16 mouse cellular contexts compared by ENCODE assay signal in genomic region chr11:31730181-31730580, GRCm38 (mm10). TPM values are rescaled to one million over a fixed set of nuclear protein-coding genes. Genes with fewer than 3 reads are reported as not detected.
DNase-seq lines count a peak whose midpoint lies in the region; ATAC-seq and TF ChIP-seq lines count a peak whose summit lies in the region.
"Had no signal": no experiment of that assay in that cellular context is flagged by ENCODE, and none has a peak within 500 bp of the region (broad histone marks: within the 10 kb centered on the region; RNA-seq: fewer than 3 reads in every experiment).

No protein-coding gene starts in this region.

- 80% methylated on average over 4 of the region's 4 CpGs for WGBS in hindbrain, embryonic 14.5 days
- 63% methylated on average over 4 of the region's 4 CpGs for WGBS in hindbrain, embryonic 16.5 days
- 60% methylated on average over 4 of the region's 4 CpGs for WGBS in limb, embryonic 12.5 days
- 80% methylated on average over 4 of the region's 4 CpGs for WGBS in limb, embryonic 10.5 days
- WGBS in embryonic facial prominence, embryonic 14.5 days = 55% methylated on average over 4 of the region's 4 CpGs

- peak overlapping the region; percentile 82 for H3K27ac ChIP-seq in gastrocnemius, adult 2 months
- 0 out of 2 replicates have a peak overlapping the region, but pooled peaks have one; percentile 39 for H3K27ac ChIP-seq in hindbrain, embryonic 14.5 days
- H3K27ac ChIP-seq in hindbrain, embryonic 16.5 days (ENCODE audit: low read depth, low read length) = no peak overlapping the region
- H3K27ac ChIP-seq in limb, embryonic 12.5 days = peak overlapping the region; percentile 25; the same call in 1 of the 2 replicates
- H3K27ac ChIP-seq in limb, embryonic 10.5 days = no peak overlapping the region
- H3K27ac ChIP-seq in embryonic facial prominence, embryonic 14.5 days (replicated peaks; ENCODE audit: low read depth, low read length) = no peak overlapping the region
- H3K27ac ChIP-seq: forebrain, embryonic 13.5 days; liver, embryonic 15.5 days had no signal

- H3K4me3 ChIP-seq in gastrocnemius, adult 2 months = no peak overlapping the region
- no peak overlapping the region for H3K4me3 ChIP-seq in hindbrain, embryonic 14.5 days (replicated peaks; ENCODE audit: low read length)
- H3K4me3 ChIP-seq in hindbrain, embryonic 16.5 days (ENCODE audit: low read length) = no peak overlapping the region
- no peak overlapping the region for H3K4me3 ChIP-seq in limb, embryonic 12.5 days (replicated peaks)
- H3K4me3 ChIP-seq in limb, embryonic 10.5 days = no peak overlapping the region
- no peak overlapping the region for H3K4me3 ChIP-seq in embryonic facial prominence, embryonic 14.5 days (ENCODE audit: low read depth, low read length)
- H3K4me3 ChIP-seq: forebrain, embryonic 13.5 days; liver, embryonic 15.5 days had no signal

- intact Hi-C loops in gastrocnemius, adult 2 months (cut with DNase I) = no loop called here

- ATAC-seq in hindbrain, embryonic 14.5 days (ENCODE audit: low FRiP score) = no peak
- no peak for ATAC-seq in hindbrain, embryonic 16.5 days
- ATAC-seq in limb, embryonic 12.5 days (ENCODE audit: insufficient number of reproducible peaks, insufficient read depth, low FRiP score, low TSS enrichment, low read depth) = no peak
- peak; percentile 17; the same call in 1 of the 2 replicates for ATAC-seq in embryonic facial prominence, embryonic 14.5 days (ENCODE audit: low read depth)
- ATAC-seq: forebrain, embryonic 13.5 days; lung, postnatal 0 days had no signal

- H3K4me2 ChIP-seq in hindbrain, embryonic 14.5 days (replicated peaks) = no peak overlapping the region
- H3K4me2 ChIP-seq in hindbrain, embryonic 16.5 days (ENCODE audit: low read length) = no peak overlapping the region
- H3K4me2 ChIP-seq in limb, embryonic 12.5 days = no peak overlapping the region
- H3K4me2 ChIP-seq in embryonic facial prominence, embryonic 14.5 days (ENCODE audit: low read depth, low read length) = no peak overlapping the region
- H3K4me2 ChIP-seq: forebrain, embryonic 13.5 days; liver, embryonic 15.5 days had no signal

- peaks cover 23% of the 10 kb centered on the region for H3K4me1 ChIP-seq in hindbrain, embryonic 14.5 days (replicated peaks; ENCODE audit: control insufficient read depth, insufficient read depth, low read length)
- H3K4me1 ChIP-seq in hindbrain, embryonic 16.5 days (ENCODE audit: control insufficient read depth, insufficient read depth, low read depth, low read length) = peaks cover 9% of the 10 kb centered on the region
- H3K4me1 ChIP-seq in limb, embryonic 12.5 days (replicated peaks) = peaks cover 30% of the 10 kb centered on the region
- peaks cover 31% of the 10 kb centered on the region for H3K4me1 ChIP-seq in limb, embryonic 10.5 days
- peaks cover 14% of the 10 kb centered on the region for H3K4me1 ChIP-seq in embryonic facial prominence, embryonic 14.5 days (ENCODE audit: control insufficient read depth, insufficient read depth, low read length)

- H3K9ac ChIP-seq in hindbrain, embryonic 14.5 days = no peak overlapping the region
- no peak overlapping the region for H3K9ac ChIP-seq in hindbrain, embryonic 16.5 days (ENCODE audit: low read depth, low read length)
- no peak overlapping the region for H3K9ac ChIP-seq in limb, embryonic 12.5 days (replicated peaks)
- no peak overlapping the region for H3K9ac ChIP-seq in embryonic facial prominence, embryonic 14.5 days (ENCODE audit: low read depth, low read length)
- H3K9ac ChIP-seq: forebrain, embryonic 13.5 days; liver, embryonic 15.5 days had no signal

- no peaks in the 10 kb centered on the region for H3K27me3 ChIP-seq in hindbrain, embryonic 14.5 days (ENCODE audit: control insufficient read depth, insufficient read depth, low read length)
- no peaks in the 10 kb centered on the region for H3K27me3 ChIP-seq in hindbrain, embryonic 16.5 days (replicated peaks; ENCODE audit: control insufficient read depth, insufficient read depth, low read length)
- no peaks in the 10 kb centered on the region for H3K27me3 ChIP-seq in limb, embryonic 12.5 days
- no peaks in the 10 kb centered on the region for H3K27me3 ChIP-seq in limb, embryonic 10.5 days (ENCODE audit: low read depth, poor library complexity, severe bottlenecking)
- no peaks in the 10 kb centered on the region for H3K27me3 ChIP-seq in embryonic facial prominence, embryonic 14.5 days (replicated peaks; ENCODE audit: control insufficient read depth, insufficient read depth, low read length)
- H3K27me3 ChIP-seq: forebrain, embryonic 13.5 days had no signal

- no peak for TF ChIP-seq CTCF in gastrocnemius, adult 2 months (IDR thresholded peaks at IDR 0.05)

- H3K9me3 ChIP-seq in hindbrain, embryonic 14.5 days (ENCODE audit: control insufficient read depth, low read length) = no peaks in the 10 kb centered on the region
- H3K9me3 ChIP-seq in hindbrain, embryonic 16.5 days (ENCODE audit: control insufficient read depth, low read length) = no peaks in the 10 kb centered on the region
- H3K9me3 ChIP-seq in limb, embryonic 12.5 days = no peaks in the 10 kb centered on the region
- H3K9me3 ChIP-seq in limb, embryonic 10.5 days (replicated peaks) = no peaks in the 10 kb centered on the region
- no peaks in the 10 kb centered on the region for H3K9me3 ChIP-seq in embryonic facial prominence, embryonic 14.5 days (ENCODE audit: control insufficient read depth, low read length)
- H3K9me3 ChIP-seq: forebrain, embryonic 13.5 days; liver, embryonic 15.5 days had no signal

- H3K36me3 ChIP-seq in hindbrain, embryonic 14.5 days (replicated peaks; ENCODE audit: control insufficient read depth, insufficient read depth) = no peaks in the 10 kb centered on the region
- H3K36me3 ChIP-seq in hindbrain, embryonic 16.5 days (ENCODE audit: control insufficient read depth, insufficient read depth, low read length) = no peaks in the 10 kb centered on the region
- H3K36me3 ChIP-seq in limb, embryonic 12.5 days = no peaks in the 10 kb centered on the region
- no peaks in the 10 kb centered on the region for H3K36me3 ChIP-seq in limb, embryonic 10.5 days
- no peaks in the 10 kb centered on the region for H3K36me3 ChIP-seq in embryonic facial prominence, embryonic 14.5 days (ENCODE audit: control insufficient read depth, insufficient read depth, low read length)
- H3K36me3 ChIP-seq: liver, embryonic 15.5 days had no signal

- DNase-seq in gastrocnemius, adult 2 months = peak; percentile 62
- no peak for DNase-seq in gastrocnemius, postnatal 4 days (ENCODE audit: low spot score in 2 of 2)
- DNase-seq in hindbrain, embryonic 14.5 days (ENCODE audit: low spot score) = no peak
- DNase-seq in limb, embryonic 10.5 days (ENCODE audit: low spot score) = no peak
- peak; percentile 44 for DNase-seq in embryonic facial prominence, embryonic 14.5 days (ENCODE audit: low spot score)
- DNase-seq in embryo, embryonic 11 days = no peak
- DNase-seq: cerebellum, adult 11 months; heart, postnatal 4 days; kidney, adult 11 months; layer of hippocampus, postnatal 36 days; left cerebral cortex, postnatal 4 days had no signal

RNA-seq across cellular contexts. Expression of gene Bod1, which starts 58.5 kb away (rescaled TPM):
- total RNA-seq in gastrocnemius, adult 2 months (2021) = 100 to 1,000 TPM; 137 to 158 TPM
- total RNA-seq in gastrocnemius, postnatal 4 days (2021) = 100 to 1,000 TPM; 109 to 111 TPM
- 146 and 149 TPM in 2 replicates for polyA plus RNA-seq in hindbrain, embryonic 14.5 days (2014; fragmentation: Nextera tagmentation; extraction: Ambion mirVana)
- polyA plus RNA-seq in hindbrain, embryonic 16.5 days (2015; fragmentation: Nextera tagmentation; extraction: Ambion mirVana) = 123 and 125 TPM in 2 replicates
- polyA plus RNA-seq in limb, embryonic 12.5 days (2016; fragmentation: Nextera tagmentation; extraction: Ambion mirVana) = 122 and 135 TPM in 2 replicates
- 108 and 118 TPM in 2 replicates for polyA plus RNA-seq in limb, embryonic 10.5 days (2016; fragmentation: Nextera tagmentation; extraction: Ambion mirVana)
- 102 and 108 TPM in 2 replicates for polyA plus RNA-seq in embryonic facial prominence, embryonic 14.5 days (2014; fragmentation: Nextera tagmentation; extraction: Ambion mirVana)

Comparison
In these comparisons a context has a peak if more than half of its experiments do, and no peak if none do; other contexts are left out.
1. DNase-seq: peak in gastrocnemius, adult 2 months (single experiment) and embryonic facial prominence, embryonic 14.5 days (single experiment); none in gastrocnemius, postnatal 4 days (0 of 2), hindbrain, embryonic 14.5 days (single experiment), limb, embryonic 10.5 days (single experiment) and embryo, embryonic 11 days (single experiment).
2. H3K27ac ChIP-seq: peak in gastrocnemius, adult 2 months (single experiment), hindbrain, embryonic 14.5 days (single experiment) and limb, embryonic 12.5 days (single experiment); none in hindbrain, embryonic 16.5 days (single experiment), limb, embryonic 10.5 days (single experiment) and embryonic facial prominence, embryonic 14.5 days (single experiment).